Mouse (Mus musculus): ENCODE measurements around the gene Tpcn2.

DNA sequence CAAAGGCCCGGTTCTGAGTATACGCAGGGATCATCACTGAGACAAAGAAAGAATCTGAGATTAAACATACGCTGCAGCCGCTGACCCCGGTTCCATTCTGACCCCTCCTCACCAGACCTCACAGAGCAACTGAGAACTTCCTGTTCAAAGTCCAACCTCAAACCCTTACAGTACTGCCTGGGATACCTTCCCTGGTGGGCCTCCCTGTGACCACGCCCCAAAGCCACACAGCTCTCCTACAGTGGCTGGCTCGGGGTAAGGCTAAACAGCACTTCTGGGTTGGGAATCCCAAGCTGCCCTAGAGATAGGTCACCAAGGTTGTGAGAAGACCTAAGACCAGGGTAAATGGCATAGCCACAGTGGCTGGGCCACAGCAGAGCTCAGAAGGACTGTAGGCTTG is 14.9 kb downstream of the Tpcn2 start:
- TF ChIP-seq EP300 (IDR thresholded peaks at IDR 0.05; ENCODE audit: insufficient read depth, low read depth, low read length), result no peak
- no peak for TF ChIP-seq CTCF (IDR thresholded peaks at IDR 0.05)
- TF ChIP-seq POLR2A (IDR thresholded peaks at IDR 0.05; ENCODE audit: insufficient read depth, low read depth, low read length), result no peak

All from heart, adult 2 months (tissue).